Mouse (Mus musculus) lung, postnatal 0 days (tissue): ENCODE data around the gene Bsg.

Experiments
- CTCF ChIP-seq: IDR thresholded peaks from 2 replicates; pipeline ENCODE4 v1.5.1; 2016; ENCODE audit warnings: antibody characterized with exemption, mild to moderate bottlenecking
- EP300 ChIP-seq: IDR thresholded peaks from 2 replicates; pipeline ENCODE4 v1.6.1; 2016; ENCODE audit warnings: antibody characterized with exemption, mild to moderate bottlenecking, control low read depth

DNA sequence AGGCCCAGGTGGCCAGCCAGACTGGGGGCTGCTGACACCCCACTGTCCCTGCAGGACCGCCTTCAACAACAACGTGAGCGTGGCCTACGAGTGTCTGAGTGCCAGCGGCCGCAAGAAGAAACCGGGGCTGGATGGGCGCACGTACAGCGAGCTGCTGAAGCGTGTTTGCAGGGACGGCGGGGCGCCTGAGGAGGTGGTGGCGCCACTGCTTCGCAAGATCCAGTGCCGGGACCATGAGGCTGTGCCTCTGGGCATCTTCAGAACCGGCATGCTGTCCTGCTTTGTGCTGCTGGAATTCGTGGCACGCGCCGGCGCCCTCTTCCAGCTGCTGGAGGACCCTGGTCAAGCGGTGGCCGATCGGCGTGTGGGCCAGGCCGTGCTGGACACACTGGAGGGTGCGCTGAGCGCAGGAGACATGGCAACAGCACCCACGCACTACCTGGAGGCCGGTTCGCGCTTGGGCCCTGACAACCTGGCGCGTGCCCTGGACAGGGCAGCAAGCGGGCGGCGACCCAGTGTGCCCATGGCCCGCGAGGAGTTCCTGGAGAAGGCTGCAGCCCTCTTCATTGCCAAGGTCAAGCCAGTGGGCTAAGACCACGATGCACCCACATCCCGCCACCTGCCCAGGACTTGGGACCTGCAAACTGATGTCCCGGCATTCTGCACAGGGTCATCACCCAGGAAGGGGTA is 28.8 kb upstream of the Bsg start:
- TF ChIP-seq CTCF (peak; percentile 9; the same call in 1 of the 2 replicates), EP300 (no peak)
